Mouse (Mus musculus) cortical plate, adult 2 months (tissue): ENCODE measurements at regions not wholly inside any gene's neighbourhood (a gene's known extent, or its start where the extent isn't known, plus 50 kb on each side); places are given as distances from the start of the nearest gene placed in this dataset.

Experiments used
- CTCF ChIP-seq: fragments of 200-500 bp; IDR thresholded peaks from 2 replicates; pipeline ENCODE4 v1.5.1; 2011; ENCODE audit warnings: mild to moderate bottlenecking, control low read depth, low read length; ENCODE audit not compliant: insufficient read depth; ENCODE audit errors: extremely low read depth
- POLR2A ChIP-seq: fragments of 200-500 bp; IDR thresholded peaks from 2 replicates; pipeline ENCODE4 v1.6.1; 2011; ENCODE audit warnings: mild to moderate bottlenecking, low read length, control low read depth; ENCODE audit not compliant: insufficient read depth; ENCODE audit errors: extremely low read depth

DNA sequence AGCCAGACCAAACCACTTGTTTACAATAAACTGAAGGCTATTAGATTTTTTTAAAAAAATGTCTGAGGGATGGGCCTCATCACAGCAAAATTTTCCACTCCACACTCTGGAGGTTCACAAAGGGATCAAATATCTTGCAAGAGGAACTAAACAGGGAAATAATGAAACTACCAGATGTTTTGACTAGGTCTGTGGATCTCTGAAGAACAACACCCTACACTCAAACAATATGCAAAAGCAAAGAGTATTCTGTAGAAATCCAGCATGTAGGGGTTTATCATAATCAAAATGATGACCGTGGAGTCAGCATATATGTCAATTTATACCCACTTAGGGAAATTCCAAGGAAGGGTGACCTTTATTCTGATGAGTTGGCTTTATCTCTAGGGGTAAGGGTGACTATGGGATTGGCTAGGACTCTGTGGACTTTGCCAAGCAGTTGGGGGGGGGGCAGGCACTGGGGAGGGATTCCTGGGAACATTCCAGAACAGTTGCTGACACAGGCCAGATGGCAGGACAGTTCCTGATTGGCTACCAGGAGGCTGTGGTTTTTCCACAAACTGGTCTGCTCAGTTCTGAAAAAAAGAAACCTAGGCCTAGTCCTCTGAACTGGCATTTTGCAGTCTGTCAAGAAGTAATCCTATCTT, 143.9 kb downstream of the Gm10184 start:
- no peak for TF ChIP-seq POLR2A
- TF ChIP-seq CTCF = no peak
